Mouse (Mus musculus): Measurements from ENCODE around the gene Xrcc2.
A peak's percentile ranks its signal among the peaks of the same experiment; 100 is the strongest.
"Not testable (repeated sequence)": the region's sequence is repeated elsewhere in the genome, so short reads cannot be mapped to it uniquely, and the experiment has no call there.

Gene Xrcc2

GRCm38 (mm10) chr5:25705567-25706349, at the start of gene Xrcc2:
Gene Xrcc2, minus strand, starts transcription at chr5:25705825.
- DNase-seq (ENCODE audit: low spot score) = peak; percentile 96

DNA sequence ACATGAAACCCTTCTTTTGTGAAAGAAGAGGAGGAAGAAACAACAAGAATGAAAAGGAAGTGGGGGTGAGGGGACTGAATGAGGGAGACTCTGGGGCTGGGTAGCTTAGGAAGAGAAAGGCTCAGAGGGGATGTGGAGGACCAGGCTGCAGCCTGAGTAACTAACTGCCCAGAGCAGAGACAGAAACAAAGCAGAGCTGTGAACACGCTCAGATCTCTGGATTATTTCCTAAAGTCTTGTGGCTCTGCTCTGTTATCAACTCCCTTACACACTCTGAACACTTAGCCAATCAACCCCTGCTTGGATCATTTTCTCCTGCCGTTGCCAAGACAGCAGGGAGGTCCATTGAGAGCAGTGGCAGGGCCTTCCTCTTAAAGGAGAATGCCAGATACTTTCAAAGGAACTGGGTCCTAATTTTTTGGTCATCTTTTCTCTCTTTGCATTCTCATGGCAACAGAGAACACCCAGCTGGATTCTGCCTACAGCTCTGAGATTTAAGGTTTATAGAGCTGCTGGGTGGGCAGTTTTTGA, 48.7 kb upstream of the Xrcc2 start:
- peak; percentile 19 for DNase-seq (ENCODE audit: low spot score)

- no peak for DNase-seq (ENCODE audit: low spot score)
These were observed 48.1 kb upstream of the Xrcc2 start for GRCm38 (mm10) chr5:25753556-25754235.

DNA sequence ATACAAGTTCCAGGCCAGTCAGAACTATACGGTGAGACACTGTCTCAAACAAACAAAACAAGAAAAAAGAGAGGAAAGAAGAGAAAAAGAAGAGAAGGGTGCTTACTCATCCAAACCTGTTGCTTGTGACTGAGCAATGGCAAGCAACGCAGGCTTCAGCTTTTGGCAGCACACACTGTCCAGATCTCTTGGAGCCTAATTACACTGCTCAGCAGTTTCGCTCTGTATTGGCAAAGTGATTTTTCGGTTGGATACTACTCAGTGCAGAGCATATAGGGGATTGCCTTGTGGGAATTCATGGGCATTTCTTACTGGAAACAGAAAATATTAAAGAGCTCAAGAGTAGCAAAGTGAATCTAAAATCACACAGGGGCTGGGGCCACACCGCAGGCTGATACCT, 47.2 kb upstream of the Xrcc2 start:
- no peak for DNase-seq (ENCODE audit: low spot score)

DNA sequence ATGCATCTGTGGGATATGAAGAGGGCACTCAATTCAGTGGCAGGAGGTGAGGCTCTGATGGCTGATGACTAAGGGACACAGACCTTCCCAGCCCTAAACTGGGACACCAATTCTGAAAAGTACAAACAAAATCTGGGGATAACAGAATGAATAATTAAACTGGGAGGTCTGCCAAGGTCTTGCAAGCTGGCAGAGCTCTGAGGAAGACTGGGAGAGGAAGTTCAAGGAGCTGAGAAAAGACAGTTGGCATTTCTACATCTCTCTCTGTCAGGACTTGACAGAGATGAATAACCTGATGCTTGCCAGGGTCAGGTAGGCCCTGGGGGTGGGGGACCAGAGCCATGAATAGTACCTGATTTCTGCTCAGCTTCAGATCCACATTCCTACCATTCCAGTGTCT, 45.9 kb upstream of the Xrcc2 start:
- no peak for DNase-seq (ENCODE audit: low spot score)

GRCm38 (mm10) chr5:25748613-25749012, 43.0 kb upstream of the Xrcc2 start:
- DNase-seq (ENCODE audit: low spot score) = no peak

- no peak for DNase-seq (ENCODE audit: low spot score)
These were observed 42.3 kb upstream of the Xrcc2 start for GRCm38 (mm10) chr5:25747904-25748303.

DNA sequence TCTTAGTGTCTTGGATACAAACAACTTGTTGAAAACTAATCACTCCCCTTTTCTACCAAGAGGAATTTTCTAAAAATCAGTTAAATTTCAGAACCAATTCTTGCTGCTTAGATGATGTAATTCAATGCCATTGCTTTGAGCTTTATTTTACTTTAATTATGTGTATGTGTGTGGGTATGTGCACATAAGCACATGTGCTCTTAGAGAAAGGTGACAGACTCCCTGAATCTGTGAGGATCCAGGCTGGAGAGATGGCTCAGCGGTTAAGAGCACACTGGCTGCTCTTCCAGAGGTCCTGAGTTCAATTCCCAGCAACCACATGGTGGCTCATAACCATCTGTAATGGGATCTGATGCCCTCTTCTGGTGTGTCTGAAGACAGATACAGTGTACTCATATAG, 33.3 kb upstream of the Xrcc2 start:
- not testable (repeated sequence) for DNase-seq (ENCODE audit: low spot score)

GRCm38 (mm10) chr5:25738448-25738847, 32.8 kb upstream of the Xrcc2 start:
- DNase-seq (ENCODE audit: low spot score) = no peak

DNA sequence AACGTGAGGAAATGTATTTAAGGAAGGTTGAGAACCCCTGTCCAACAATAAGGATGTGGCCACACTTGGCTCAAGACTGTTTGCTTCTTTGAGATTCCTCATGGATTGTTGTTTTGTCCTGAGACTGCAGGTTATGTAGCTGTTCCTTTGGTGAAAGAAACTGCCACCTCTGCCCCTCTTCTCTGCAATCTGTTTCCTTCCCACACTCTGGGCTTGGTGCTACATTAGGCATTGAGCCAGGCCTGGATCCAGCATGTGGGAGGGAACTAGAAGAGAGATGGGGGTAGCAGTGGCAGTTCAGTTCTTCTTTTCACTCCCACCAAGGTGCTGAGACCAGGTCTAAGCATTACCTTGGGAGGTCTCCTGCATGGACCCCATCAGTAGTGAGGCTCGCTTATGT, 30.2 kb upstream of the Xrcc2 start:
- no peak for DNase-seq (ENCODE audit: low spot score)

DNA sequence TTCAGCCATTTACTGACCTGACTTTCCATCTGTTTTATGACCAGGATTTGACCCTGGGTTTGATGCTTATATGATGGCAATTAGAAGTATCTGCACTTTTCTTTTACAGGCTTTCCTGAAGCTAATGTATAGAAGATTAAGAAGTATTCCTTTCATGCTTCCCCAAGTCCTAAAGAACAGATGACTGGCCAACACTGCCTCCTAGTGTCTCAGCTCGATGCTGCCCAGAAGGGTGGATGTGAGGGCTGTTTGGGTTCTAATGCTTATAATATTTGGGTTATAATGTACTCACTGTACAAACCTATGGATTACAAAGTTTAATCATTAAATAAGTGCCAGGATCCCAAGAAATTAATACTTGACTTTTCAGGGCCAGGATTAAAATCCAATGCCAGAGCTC, 28.7 kb upstream of the Xrcc2 start:
- peak; percentile 42 for DNase-seq (ENCODE audit: low spot score)

DNA sequence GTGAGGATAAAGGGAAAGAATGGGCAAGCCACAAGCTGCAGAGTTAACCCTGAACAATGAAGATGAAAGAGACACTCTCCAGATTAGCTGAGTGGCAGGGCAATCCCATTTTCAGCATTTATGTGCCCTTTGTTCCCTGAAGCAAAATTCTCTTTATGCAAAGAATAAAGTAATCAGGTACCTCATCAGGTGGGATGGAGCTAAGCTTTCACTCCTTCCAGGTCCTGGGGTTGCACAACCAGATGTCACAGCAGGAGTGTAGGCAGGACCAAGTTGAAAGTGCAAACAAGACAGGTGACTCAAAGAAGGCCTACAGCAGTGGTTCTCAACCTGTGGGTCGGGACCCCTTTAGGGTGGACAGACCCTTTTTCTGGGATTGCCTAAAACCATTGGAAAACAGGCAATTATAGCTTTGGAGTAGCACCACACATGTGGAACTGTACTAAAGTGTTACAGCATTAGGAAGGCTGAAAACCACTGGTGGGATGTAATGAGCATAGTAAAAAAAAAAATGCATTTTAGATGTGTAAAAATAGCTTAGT, 18.6 kb upstream of the Xrcc2 start:
- no peak for DNase-seq (ENCODE audit: low spot score)

DNA sequence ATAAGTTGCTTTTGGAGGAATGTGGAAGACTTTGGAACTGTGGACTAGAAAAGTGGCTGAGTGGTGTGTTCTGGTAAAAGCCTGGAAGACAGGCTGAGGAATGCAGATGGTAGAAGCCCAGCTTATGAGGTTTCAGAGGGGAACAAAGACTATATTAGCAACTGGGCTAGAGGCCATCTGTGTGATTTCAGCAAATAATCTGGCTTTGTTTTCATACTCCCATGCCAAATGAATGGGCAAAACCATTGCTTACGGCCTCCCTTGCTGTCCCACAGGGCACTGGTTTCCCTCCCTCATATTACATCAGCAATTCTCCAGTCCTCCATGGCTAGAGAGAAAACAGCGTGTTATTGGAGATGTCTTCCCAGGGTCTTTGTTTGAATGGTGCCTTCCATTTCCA, 17.4 kb upstream of the Xrcc2 start:
- no peak for DNase-seq (ENCODE audit: low spot score)

DNA sequence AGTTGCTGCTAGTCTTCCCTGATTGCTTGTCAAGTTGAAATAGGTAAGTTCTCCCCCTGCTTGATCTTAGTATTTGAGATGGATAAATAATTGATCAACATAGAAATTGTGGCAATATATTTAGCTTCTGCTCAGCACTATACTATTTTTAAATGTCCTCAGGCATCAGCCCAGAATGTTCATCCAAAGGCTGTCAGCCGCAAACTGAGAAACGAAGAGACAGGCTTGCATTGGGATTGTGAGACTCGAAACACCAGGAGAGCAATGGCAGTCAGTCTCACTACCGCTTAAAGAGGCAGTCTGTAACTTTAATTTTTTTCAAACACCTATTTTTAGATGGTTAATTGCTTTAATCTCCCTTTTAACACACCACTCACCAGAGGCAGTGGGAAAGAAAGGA, 13.8 kb upstream of the Xrcc2 start:
- no peak for DNase-seq (ENCODE audit: low spot score)

DNA sequence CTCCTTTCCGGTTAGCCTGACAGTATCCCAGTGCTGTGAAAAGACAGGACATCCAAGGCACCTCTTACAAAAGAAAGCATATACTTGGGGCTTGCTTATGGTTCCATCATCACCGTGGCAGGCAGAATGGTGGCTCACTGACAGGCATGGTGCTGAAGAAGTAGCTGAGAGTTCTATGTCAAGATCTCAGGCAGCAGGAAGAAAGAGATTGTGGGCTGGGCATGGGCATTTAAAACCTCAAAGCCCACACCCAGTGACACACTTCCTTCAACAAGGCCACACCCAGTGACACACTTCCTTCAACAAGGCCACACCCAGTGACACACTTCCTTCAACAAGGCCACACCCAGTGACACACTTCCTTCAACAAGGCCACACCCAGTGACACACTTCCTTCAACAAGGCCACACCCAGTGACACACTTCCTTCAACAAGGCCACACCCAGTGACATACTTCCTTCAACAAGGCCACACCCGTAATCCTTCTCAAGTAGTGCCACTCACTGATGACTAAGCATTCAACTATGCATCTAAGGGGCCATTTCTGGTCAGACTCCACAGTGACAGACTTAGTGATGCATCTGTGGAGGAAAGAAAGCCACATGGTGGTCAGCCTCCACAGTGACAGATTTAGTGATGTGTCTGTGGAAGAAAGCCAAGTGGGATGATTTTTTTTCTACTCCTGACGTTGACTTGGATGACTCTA, 7.5 kb upstream of the Xrcc2 start:
- not testable (repeated sequence) for DNase-seq (ENCODE audit: low spot score)

DNA sequence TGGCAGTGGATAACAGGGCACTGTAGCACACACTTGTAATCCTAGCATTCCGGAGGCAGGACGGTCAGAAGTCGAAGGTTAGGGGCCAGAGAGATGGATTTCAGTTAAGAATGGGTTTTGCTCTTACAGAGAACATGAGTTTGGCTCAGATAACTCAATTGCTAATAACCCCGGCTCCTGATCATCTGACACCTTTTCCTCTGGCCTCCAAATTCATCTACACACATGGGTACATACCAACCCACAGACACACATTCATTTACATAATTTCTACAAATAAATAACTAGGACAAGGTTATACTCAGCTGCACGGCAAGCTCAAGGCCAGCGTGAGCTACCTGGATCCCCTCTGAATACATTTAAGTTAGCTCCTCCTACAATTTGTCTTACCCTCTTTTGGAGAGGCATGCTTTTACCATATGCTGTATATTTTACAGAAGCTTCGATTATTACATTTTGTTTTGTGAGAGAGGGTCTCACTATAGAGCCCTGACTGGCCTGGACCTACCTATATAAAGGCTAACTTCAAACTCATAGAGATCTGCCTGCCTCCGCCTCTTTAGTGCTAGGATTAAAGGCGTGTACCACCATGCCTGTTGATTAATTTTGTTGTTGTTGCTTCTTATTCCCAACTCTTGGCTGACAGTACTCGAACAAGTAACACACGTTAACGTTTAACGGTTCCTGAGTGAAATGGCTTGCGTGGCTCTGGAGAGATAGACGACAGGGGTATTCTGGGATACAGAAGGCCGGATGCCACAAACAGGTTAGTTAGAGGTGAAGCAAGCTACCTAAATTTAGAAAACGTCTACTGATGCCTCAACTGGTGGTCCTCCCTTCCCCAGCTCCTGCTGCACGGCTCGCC, 691 bp downstream of the Xrcc2 start:
- no peak for DNase-seq (ENCODE audit: low spot score)

DNA sequence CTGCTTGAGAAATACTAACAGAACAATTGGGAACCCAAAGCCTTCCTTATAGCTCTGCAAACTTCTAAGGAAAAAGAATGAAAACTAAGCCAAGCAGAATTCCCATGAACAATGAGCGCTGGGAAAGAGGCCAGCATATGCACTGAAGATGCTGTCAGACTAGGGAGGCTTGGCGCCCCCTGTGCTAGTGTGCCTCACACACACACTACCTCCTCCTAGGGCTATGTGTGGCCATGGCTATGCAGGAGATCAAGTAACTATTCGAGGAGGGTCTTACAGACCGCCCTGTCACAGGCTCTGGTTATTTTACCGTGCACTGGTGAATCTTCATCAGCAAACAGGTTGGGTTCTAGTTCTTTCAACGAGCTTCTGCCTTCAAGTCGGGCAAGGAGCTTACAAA, 7.7 kb downstream of the Xrcc2 start:
- DNase-seq (ENCODE audit: low spot score) = no peak

- no peak for DNase-seq (ENCODE audit: low spot score)
These were observed 9.4 kb downstream of the Xrcc2 start for GRCm38 (mm10) chr5:25696256-25696655.

DNA sequence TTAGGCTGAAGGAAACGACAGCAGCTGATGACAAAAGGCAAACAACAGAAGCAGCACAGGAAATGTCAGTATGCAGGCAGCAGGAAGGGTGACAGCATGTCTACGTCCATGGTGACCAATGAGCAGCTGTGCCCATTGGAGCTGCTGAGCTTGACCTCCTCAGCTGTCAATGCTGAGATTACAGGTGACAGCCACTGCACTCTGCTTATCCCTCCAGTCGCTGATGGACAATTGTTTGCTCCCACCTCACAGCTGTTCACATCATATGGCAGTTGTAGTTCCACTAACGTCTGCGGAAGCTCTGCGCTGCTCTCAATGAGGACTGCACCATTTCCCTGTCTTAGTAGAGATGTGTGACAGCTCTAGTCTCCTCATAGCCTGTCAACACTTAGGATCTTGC, 9.8 kb downstream of the Xrcc2 start:
- no peak for DNase-seq (ENCODE audit: low spot score)

DNA sequence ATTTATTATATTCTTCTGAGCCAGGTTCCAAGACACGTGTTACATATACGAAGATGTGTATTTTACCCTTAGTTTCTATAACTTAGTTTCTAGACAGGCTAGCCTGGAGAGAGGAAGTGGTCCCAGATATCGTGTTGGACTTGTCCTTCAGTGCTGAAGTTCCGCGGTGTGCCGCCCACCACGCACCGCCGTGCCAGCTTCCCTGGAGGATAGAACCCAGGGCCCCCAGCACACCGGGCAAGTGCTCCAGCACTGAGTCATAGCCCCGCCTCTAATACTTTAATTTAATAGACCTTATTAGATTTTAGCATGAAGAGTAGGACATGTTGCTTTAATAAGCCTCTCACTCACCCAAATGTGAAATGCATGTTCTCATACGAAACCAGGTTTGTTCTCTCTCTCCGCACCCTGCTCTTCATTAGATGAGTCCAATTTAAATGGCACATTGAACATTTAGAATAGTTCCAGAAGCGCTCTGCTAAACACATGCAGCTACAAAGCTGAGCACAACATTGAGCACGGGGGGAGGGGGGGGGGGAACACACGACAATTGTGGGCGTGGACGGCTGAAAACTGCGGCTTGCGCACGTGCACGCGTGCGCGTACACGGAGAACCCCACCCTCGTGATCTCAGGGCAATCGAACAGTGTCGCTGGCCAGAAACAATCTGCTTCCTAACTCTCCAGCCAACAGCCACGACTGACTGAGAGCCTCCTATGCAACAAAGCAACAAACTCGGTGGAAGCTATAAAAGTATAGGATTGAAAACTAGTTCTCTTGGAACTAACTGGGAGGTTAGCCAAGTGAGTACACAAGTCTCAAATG, 33.7 kb downstream of the Xrcc2 start:
- no peak for DNase-seq (ENCODE audit: low spot score)

- no peak for DNase-seq (ENCODE audit: low spot score)
These were observed 34.6 kb downstream of the Xrcc2 start for GRCm38 (mm10) chr5:25671051-25671450.
